Mouse (Mus musculus): Measurements from ENCODE around the gene Myo16. TPM values are rescaled to one million over a fixed set of nuclear protein-coding genes. Genes with fewer than 3 reads are reported as not detected.

The Myo16 gene
- polyA plus RNA-seq, 2 experiments, result 0.01 to 0.03 TPM

- no peaks in the 10 kb centered on the region for H3K36me3 ChIP-seq (replicated peaks; ENCODE audit: control insufficient read depth, insufficient read depth, low read depth)
- ATAC-seq (ENCODE audit: insufficient read depth) (no peak), DNase-seq (ENCODE audit: low read depth in 3 of 3, low spot score in 3 of 3) (no peak)
- TF ChIP-seq EP300 (IDR thresholded peaks at IDR 0.05; ENCODE audit: low read depth) (no peak), CTCF (IDR thresholded peaks at IDR 0.05; ENCODE audit: low read depth) (no peak)
- H3K4me1 ChIP-seq (replicated peaks; ENCODE audit: control insufficient read depth in 2 of 2, insufficient read depth in 2 of 2, low read length in 1 of 2), result no peaks in the 10 kb centered on the region
- no peak overlapping the region for H3K4me3 ChIP-seq (ENCODE audit: insufficient read depth in 1 of 2, low read depth in 2 of 2, low read length in 2 of 2)
- H3K4me2 ChIP-seq (ENCODE audit: low read depth), result no peak overlapping the region
- no peaks in the 10 kb centered on the region for H3K9me3 ChIP-seq (ENCODE audit: control insufficient read depth, low read length)
- 19% methylated on average over 3 of the region's 3 CpGs for WGBS (ENCODE audit: insufficient replicate concordance)
- H3K9ac ChIP-seq (replicated peaks), result no peak overlapping the region
- H3K27ac ChIP-seq, result no peak overlapping the region
- no peaks in the 10 kb centered on the region for H3K27me3 ChIP-seq (ENCODE audit: control insufficient read depth, insufficient read depth, low read length)
Observed at GRCm38 (mm10) chr8:10243344-10243743, 89.6 kb downstream of the Myo16 start.

DNA sequence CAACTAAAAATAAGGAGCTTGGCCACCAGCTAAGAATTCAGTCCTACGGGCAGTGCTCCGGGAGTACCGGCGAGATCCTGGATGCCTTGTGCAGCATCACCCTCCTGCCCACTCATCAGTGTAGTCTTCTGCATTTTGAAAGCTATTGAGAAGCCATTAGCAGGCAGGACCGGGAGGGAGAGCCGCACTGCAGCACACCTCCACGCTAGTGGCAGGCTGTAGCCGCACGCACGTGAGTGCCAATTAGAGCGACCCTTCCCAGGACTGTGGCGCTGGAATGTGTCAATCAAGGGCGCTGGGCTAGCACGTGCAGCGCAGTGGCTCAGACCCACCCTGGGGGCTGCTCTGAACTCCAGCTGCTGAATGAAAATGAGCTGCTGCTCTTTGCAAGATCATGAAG lies 95.4 kb downstream of the Myo16 start:
- 11% methylated on average over 15 of the region's 15 CpGs for WGBS (ENCODE audit: insufficient replicate concordance)
- H3K4me3 ChIP-seq (ENCODE audit: insufficient read depth in 1 of 2, low read depth in 2 of 2, low read length in 2 of 2), result no peak overlapping the region
- no peak overlapping the region for H3K27ac ChIP-seq
- H3K27me3 ChIP-seq (ENCODE audit: control insufficient read depth, insufficient read depth, low read length), result no peaks in the 10 kb centered on the region; the same call in 1 of the 2 replicates
- no peak for ATAC-seq (ENCODE audit: insufficient read depth)
- no peaks in the 10 kb centered on the region for H3K4me1 ChIP-seq (replicated peaks; ENCODE audit: control insufficient read depth in 2 of 2, insufficient read depth in 2 of 2, low read length in 1 of 2)
- no peak for TF ChIP-seq EP300 (IDR thresholded peaks at IDR 0.05; ENCODE audit: low read depth)
- TF ChIP-seq CTCF (IDR thresholded peaks at IDR 0.05; ENCODE audit: low read depth), result no peak
- H3K4me2 ChIP-seq (ENCODE audit: low read depth), result no peak overlapping the region
- no peak for DNase-seq (ENCODE audit: low read depth in 3 of 3, low spot score in 3 of 3)
- no peaks in the 10 kb centered on the region for H3K36me3 ChIP-seq (replicated peaks; ENCODE audit: control insufficient read depth, insufficient read depth, low read depth)
- no peaks in the 10 kb centered on the region for H3K9me3 ChIP-seq (ENCODE audit: control insufficient read depth, low read length)
- no peak overlapping the region for H3K9ac ChIP-seq (replicated peaks)

DNA sequence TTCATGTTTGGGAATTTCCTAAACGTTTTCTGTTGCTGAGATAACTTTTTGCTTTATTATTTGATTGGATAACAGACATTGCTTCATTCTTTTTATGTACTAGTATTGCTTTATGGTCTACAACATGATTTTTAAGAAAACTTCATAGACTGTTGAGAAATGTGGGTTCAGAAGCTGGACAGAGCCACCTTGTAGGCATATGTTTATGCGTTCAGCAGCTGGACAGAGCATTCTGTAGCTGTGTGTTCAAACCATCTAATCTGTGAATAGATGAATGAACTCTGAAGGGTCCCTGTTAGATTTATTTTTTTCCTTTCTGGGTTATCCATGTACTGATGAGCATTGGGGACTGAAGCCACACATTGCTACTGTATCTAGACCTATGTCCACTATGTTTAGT lies 102.0 kb downstream of the Myo16 start:
- H3K27me3 ChIP-seq (ENCODE audit: control insufficient read depth, insufficient read depth, low read length), result no peaks in the 10 kb centered on the region
- no peaks in the 10 kb centered on the region for H3K36me3 ChIP-seq (replicated peaks; ENCODE audit: control insufficient read depth, insufficient read depth, low read depth)
- H3K27ac ChIP-seq, result no peak overlapping the region
- TF ChIP-seq EP300 (IDR thresholded peaks at IDR 0.05; ENCODE audit: low read depth) (no peak), CTCF (IDR thresholded peaks at IDR 0.05; ENCODE audit: low read depth) (no peak)
- WGBS (ENCODE audit: insufficient replicate concordance), result 52% methylated on average over 2 of the region's 2 CpGs
- no peak overlapping the region for H3K9ac ChIP-seq (replicated peaks)
- H3K4me2 ChIP-seq (ENCODE audit: low read depth), result no peak overlapping the region
- no peak for DNase-seq (ENCODE audit: low read depth in 3 of 3, low spot score in 3 of 3)
- H3K4me3 ChIP-seq (ENCODE audit: insufficient read depth in 1 of 2, low read depth in 2 of 2, low read length in 2 of 2), result no peak overlapping the region
- H3K9me3 ChIP-seq (ENCODE audit: control insufficient read depth, low read length), result no peaks in the 10 kb centered on the region
- H3K4me1 ChIP-seq (replicated peaks; ENCODE audit: control insufficient read depth in 2 of 2, insufficient read depth in 2 of 2, low read length in 1 of 2), result no peaks in the 10 kb centered on the region
- no peak for ATAC-seq (ENCODE audit: insufficient read depth)

DNA sequence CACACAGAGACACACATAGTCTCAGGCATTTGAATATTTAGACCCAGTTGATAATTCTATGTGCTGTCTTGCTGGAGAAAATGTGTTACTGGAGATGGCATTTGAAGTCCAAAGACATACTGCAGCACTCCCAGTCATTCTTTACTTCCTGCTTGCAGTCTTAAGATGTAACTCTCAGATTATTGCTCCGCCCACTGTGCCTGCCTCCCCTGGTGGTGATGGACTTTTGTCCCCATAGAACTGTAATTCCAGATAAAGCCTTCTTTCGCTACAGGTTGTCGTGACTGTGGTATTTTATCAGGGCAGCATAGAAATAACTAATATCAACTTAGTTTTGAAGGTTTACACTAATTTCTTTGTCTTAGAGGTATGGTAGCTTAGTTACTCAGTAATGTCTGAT lies 102.9 kb downstream of the Myo16 start:
- DNase-seq (ENCODE audit: low read depth in 3 of 3, low spot score in 3 of 3) (no peak), ATAC-seq (ENCODE audit: insufficient read depth) (no peak)
- no peaks in the 10 kb centered on the region for H3K27me3 ChIP-seq (ENCODE audit: control insufficient read depth, insufficient read depth, low read length)
- no peaks in the 10 kb centered on the region for H3K4me1 ChIP-seq (replicated peaks; ENCODE audit: control insufficient read depth in 2 of 2, insufficient read depth in 2 of 2, low read length in 1 of 2)
- H3K4me2 ChIP-seq (ENCODE audit: low read depth), result no peak overlapping the region
- H3K9ac ChIP-seq (replicated peaks), result no peak overlapping the region
- no peaks in the 10 kb centered on the region for H3K36me3 ChIP-seq (replicated peaks; ENCODE audit: control insufficient read depth, insufficient read depth, low read depth)
- no peak for TF ChIP-seq CTCF (IDR thresholded peaks at IDR 0.05; ENCODE audit: low read depth)
- no peak for TF ChIP-seq EP300 (IDR thresholded peaks at IDR 0.05; ENCODE audit: low read depth)
- H3K4me3 ChIP-seq (ENCODE audit: insufficient read depth in 1 of 2, low read depth in 2 of 2, low read length in 2 of 2), result no peak overlapping the region
- H3K27ac ChIP-seq, result no peak overlapping the region
- WGBS (ENCODE audit: insufficient replicate concordance), result 40% methylated on average over 3 of the region's 3 CpGs
- no peaks in the 10 kb centered on the region for H3K9me3 ChIP-seq (ENCODE audit: control insufficient read depth, low read length)

DNA sequence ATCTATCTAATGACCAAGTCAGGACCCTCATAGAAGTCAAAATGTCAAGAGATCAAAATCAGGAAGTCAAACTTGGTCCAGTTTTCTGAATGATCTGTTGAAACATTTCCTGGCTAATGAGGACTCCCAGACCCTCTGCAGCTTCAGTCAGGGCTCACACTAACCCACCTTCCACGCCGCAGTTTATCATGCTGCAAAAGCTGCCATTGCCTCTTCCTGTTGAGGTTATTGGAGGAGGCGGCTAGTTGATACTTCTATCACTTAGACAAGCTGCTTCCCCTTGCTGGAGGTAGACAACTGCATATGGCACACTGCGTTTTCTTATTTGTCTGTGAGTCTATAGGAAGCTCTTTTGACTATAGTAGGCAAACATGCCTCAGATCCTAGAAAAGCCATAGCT lies 116.4 kb downstream of the Myo16 start:
- WGBS (ENCODE audit: insufficient replicate concordance), result 16% methylated on average over 4 of the region's 4 CpGs
- Histone ChIP-seq H3K4me1 (replicated peaks; ENCODE audit: control insufficient read depth in 2 of 2, insufficient read depth in 2 of 2, low read length in 1 of 2) (no peaks in the 10 kb centered on the region), H3K9me3 (ENCODE audit: control insufficient read depth, low read length) (no peaks in the 10 kb centered on the region), H3K27me3 (ENCODE audit: control insufficient read depth, insufficient read depth, low read length) (no peaks in the 10 kb centered on the region), H3K36me3 (replicated peaks; ENCODE audit: control insufficient read depth, insufficient read depth, low read depth) (no peaks in the 10 kb centered on the region), H3K9ac (replicated peaks) (no peak overlapping the region), H3K4me2 (ENCODE audit: low read depth) (no peak overlapping the region), H3K27ac (no peak overlapping the region), H3K4me3 (ENCODE audit: insufficient read depth in 1 of 2, low read depth in 2 of 2, low read length in 2 of 2) (no peak overlapping the region)
- TF ChIP-seq CTCF (IDR thresholded peaks at IDR 0.05; ENCODE audit: low read depth) (no peak), EP300 (IDR thresholded peaks at IDR 0.05; ENCODE audit: low read depth) (no peak)
- no peak for ATAC-seq (ENCODE audit: insufficient read depth)
- no peak for DNase-seq (ENCODE audit: low read depth in 3 of 3, low spot score in 3 of 3)
